Mouse (Mus musculus) heart, embryonic 15.5 days (tissue): Measurements from ENCODE around the gene Xlr4c. TPM values are rescaled to one million over a fixed set of nuclear protein-coding genes. Genes with fewer than 3 reads are reported as not detected.
"Not testable (repeated sequence)": the region's sequence is repeated elsewhere in the genome, so short reads cannot be mapped to it uniquely, and the experiment has no call there.

Experiments
- ATAC-seq: fragments of 200-750 bp; cut with Nextera tagmentation; replicated peaks from 2 replicates; pipeline ENCODE4 v1.8.0; 2017; ENCODE audit warnings: low read depth, moderate TSS enrichment; ENCODE audit not compliant: insufficient number of reproducible peaks, insufficient read depth, low FRiP score
- H3K27ac ChIP-seq: fragments of 300-500 bp; sonication (generic); 2 replicates; pipeline ENCODE4 v1.5.1; 2015; ENCODE audit warnings: mild to moderate bottlenecking, inconsistent platforms
- H3K27me3 ChIP-seq: fragments of 300-500 bp; sonication (generic); 2 replicates; pipeline ENCODE4 v1.6.1; 2015; ENCODE audit warnings: inconsistent platforms
- H3K36me3 ChIP-seq: fragments of 300-500 bp; sonication (generic); 2 replicates; pipeline ENCODE4 v1.6.1; 2015; ENCODE audit warnings: mild to moderate bottlenecking, inconsistent platforms
- H3K4me1 ChIP-seq: fragments of 300-500 bp; sonication (generic); replicated peaks from 2 replicates; pipeline ENCODE4 v1.6.1; 2015; ENCODE audit warnings: inconsistent platforms
- H3K4me2 ChIP-seq: fragments of 300-500 bp; sonication (generic); 2 replicates; pipeline ENCODE4 v1.6.1; 2015; ENCODE audit warnings: inconsistent platforms, mild to moderate bottlenecking, moderate library complexity
- H3K4me3 ChIP-seq: fragments of 300-500 bp; sonication (generic); 2 replicates; pipeline ENCODE4 v1.5.1; 2015; ENCODE audit warnings: mild to moderate bottlenecking, inconsistent platforms
- H3K9ac ChIP-seq: fragments of 300-500 bp; sonication (generic); 2 replicates; pipeline ENCODE4 v1.6.1; 2015; ENCODE audit warnings: mild to moderate bottlenecking, inconsistent platforms
- H3K9me3 ChIP-seq: fragments of 300-500 bp; sonication (generic); replicated peaks from 2 replicates; pipeline ENCODE4 v1.6.1; 2016; ENCODE audit warnings: inconsistent platforms
- WGBS: fragments of 180-500 bp; shearing (Covaris S2); methylation state at CpG from one replicate; pipeline ENCODE4 v1.1.7; 2015; ENCODE audit warnings: mixed read lengths; 5-methylcytosine and 5-hydroxymethylcytosine counted together
- polyA plus RNA-seq: library from polyadenylated mRNA; unstranded; fragments of >200 nt; fragmentation: Nextera tagmentation; extraction: Ambion mirVana; gene quantifications from 2 replicates; pipeline ENCODE4 v1.2.1, GENCODE M21; 2015

Xlr4c gene
- polyA plus RNA-seq = 0.14 and 0.79 TPM in 2 replicates

- not testable (repeated sequence) for H3K4me2 ChIP-seq, H3K4me1 ChIP-seq, H3K27me3 ChIP-seq, H3K36me3 ChIP-seq, ATAC-seq, H3K9ac ChIP-seq, H3K27ac ChIP-seq, H3K4me3 ChIP-seq, H3K9me3 ChIP-seq
- WGBS = 68% methylated on average over 14 of the region's 14 CpGs
These were observed at the start of gene Xlr4c for GRCm38 (mm10) chrX:73242821-73243325. Gene Xlr4c, minus strand, starts transcription at chrX:73243130.

GRCm38 (mm10) chrX:73265270-73265669 is 22.3 kb upstream of the Xlr4c start, which contains the start of gene Xlr3c:
Gene Xlr3c, minus strand, starts transcription at chrX:73265390.
- not testable (repeated sequence) for H3K9ac ChIP-seq, H3K4me1 ChIP-seq, H3K4me2 ChIP-seq, H3K27me3 ChIP-seq, H3K36me3 ChIP-seq, H3K9me3 ChIP-seq, H3K4me3 ChIP-seq, ATAC-seq, H3K27ac ChIP-seq
- WGBS = 88% methylated on average over 14 of the region's 14 CpGs

- H3K9ac ChIP-seq, H3K27me3 ChIP-seq, H3K4me2 ChIP-seq, H3K27ac ChIP-seq, H3K9me3 ChIP-seq, H3K4me3 ChIP-seq, ATAC-seq, H3K36me3 ChIP-seq, H3K4me1 ChIP-seq: not testable (repeated sequence)
- 69% methylated on average over 1 of the region's 2 CpGs for WGBS
These were observed 19.5 kb upstream of the Xlr4c start for GRCm38 (mm10) chrX:73262428-73262827.

DNA sequence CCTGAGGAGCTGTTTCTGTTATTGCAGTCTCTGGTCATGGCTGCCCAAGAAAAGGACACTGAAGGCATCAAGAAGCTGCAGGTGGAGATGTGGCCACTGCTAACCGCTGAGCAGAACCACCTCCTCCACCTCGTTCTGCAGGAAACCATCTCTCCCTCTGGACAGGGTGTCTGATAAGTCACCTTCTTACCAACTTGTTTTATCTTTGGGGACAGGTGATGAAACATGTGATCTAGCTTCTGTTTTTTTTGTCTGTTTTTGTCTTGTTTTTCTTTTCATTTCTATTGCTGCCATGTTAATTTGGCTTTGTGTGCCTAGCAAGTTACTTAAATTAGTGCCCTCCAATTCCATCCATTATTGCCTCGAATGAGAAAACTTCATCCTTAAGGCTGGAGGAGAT is 13.6 kb downstream of the Xlr4c start:
- 32% methylated on average over 3 of the region's 3 CpGs for WGBS
- H3K36me3 ChIP-seq = no peaks in the 10 kb centered on the region
- no peaks in the 10 kb centered on the region for H3K27me3 ChIP-seq
- peak overlapping the region; percentile 68 for H3K4me3 ChIP-seq
- ATAC-seq = no peak
- H3K4me1 ChIP-seq = no peaks in the 10 kb centered on the region
- H3K27ac ChIP-seq = 0 out of 2 replicates have a peak overlapping the region, but pooled peaks have one; percentile 96
- peak overlapping the region; percentile 67 for H3K9ac ChIP-seq
- H3K4me2 ChIP-seq = peak overlapping the region; percentile 89
- H3K9me3 ChIP-seq = no peaks in the 10 kb centered on the region

DNA sequence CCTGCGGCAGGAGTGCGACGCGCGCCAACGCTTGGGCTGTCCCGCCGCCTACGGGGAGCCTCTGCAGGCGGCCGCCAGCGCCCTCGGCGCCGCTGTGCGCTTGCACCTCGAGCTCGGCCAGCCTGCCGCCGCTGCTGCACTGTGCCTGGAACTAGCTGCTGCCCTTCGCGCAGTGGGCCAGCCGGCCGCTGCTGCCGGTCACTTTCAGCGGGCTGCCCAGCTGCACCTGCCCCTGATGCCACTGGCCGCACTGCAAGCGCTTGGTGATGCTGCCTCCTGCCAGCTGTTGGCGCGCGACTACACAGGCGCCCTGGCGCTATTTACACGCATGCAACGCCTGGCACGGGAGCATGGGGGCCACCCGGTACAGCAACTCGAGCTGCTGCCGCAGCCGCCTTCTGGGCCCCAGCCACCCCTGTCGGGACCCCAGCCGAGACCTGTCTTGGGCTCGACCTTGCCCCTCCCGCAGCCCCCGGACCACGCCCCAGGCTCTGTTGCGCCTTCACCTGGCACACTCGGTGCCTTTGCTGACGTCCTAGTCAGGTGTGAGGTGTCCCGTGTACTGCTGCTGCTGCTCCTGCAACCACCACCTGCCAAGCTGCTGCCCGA is 14.2 kb downstream of the Xlr4c start:
- H3K27ac ChIP-seq = peak overlapping the region; percentile 96
- H3K36me3 ChIP-seq = no peaks in the 10 kb centered on the region
- ATAC-seq = peak; percentile 36
- WGBS = 15% methylated on average over 48 of the region's 51 CpGs
- H3K4me2 ChIP-seq = peak overlapping the region; percentile 89
- H3K27me3 ChIP-seq = no peaks in the 10 kb centered on the region
- H3K9me3 ChIP-seq = no peaks in the 10 kb centered on the region
- H3K9ac ChIP-seq = peak overlapping the region; percentile 67
- peak overlapping the region; percentile 68 for H3K4me3 ChIP-seq
- no peaks in the 10 kb centered on the region for H3K4me1 ChIP-seq

DNA sequence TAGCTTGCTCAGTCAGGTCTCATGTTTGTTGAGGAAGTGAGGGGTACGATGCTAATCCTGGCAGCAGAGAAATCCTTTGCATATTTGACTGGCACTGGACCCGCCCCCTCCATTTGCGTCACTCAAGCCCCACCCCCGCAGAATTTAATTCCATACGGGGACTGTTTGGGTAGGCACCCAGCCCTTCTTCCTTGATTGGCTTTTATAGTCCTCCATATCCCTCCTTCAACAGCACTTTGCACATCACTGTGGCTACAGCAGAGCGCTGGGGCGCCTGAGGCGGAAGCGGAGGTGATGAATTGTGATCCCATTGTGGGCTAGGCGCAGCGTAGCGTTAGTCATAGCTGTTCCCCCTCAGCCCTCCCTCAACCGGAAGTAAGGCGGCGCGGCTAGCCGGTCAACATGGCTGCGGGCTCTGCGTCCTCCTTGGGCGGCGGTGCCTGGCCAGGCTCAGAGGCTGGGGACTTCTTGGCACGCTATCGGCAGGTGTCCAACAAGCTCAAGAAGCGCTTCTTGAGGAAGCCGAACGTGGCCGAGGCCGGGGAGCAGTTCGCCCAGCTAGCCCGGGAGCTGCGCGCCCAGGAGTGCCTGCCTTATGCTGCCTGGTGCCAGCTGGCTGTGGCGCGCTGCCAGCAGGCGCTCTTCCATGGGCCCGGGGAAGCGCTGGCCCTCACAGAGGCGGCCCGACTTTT is 14.9 kb downstream of the Xlr4c start, which contains the start of gene F8a:
Gene F8a (plus strand): TSS at position 378 of the 692 bp plus-strand sequence.
- no peaks in the 10 kb centered on the region for H3K4me1 ChIP-seq
- peak within 1 kb of the TSS; percentile 89 for H3K4me2 ChIP-seq
- H3K27ac ChIP-seq = peak within 1 kb of the TSS; percentile 96
- 15% methylated on average over 39 of the region's 39 CpGs for WGBS
- H3K4me3 ChIP-seq = peak within 1 kb of the TSS; percentile 68
- no peaks in the 10 kb centered on the region for H3K36me3 ChIP-seq
- peak within 1 kb of the TSS; percentile 67 for H3K9ac ChIP-seq
- ATAC-seq = peak; percentile 92
- H3K27me3 ChIP-seq = no peaks in the 10 kb centered on the region
- no peaks in the 10 kb centered on the region for H3K9me3 ChIP-seq

DNA sequence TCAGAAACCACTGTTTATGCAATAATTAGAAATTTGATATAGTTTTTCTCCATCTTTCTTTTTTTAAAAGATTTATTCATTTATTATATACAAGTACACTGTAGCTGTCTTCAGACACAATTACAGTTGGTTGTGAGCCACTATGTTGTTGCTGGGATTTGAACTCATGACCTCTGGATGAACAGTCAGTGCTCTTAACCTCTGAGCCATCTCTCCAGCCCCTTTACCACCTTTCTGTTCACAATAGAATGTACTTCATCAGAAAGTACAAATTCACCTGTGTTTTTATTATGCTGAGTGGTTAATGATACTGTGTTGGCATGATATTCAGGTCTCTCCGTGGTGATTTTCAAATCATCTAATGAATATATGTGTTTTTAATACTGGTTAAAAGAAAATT is 17.6 kb downstream of the Xlr4c start:
- Histone ChIP-seq H3K4me2 (no peak overlapping the region), H3K9me3 (no peaks in the 10 kb centered on the region), H3K9ac (no peak overlapping the region), H3K27me3 (no peaks in the 10 kb centered on the region), H3K4me1 (no peaks in the 10 kb centered on the region), H3K27ac (no peak overlapping the region), H3K4me3 (no peak overlapping the region), H3K36me3 (no peaks in the 10 kb centered on the region)
- 49% methylated on average over 1 of the region's 1 CpGs for WGBS
- ATAC-seq = no peak

GRCm38 (mm10) chrX:73213819-73214564 is 28.9 kb downstream of the Xlr4c start, which contains the start of gene Xlr4b:
Gene Xlr4b, plus strand, starts transcription at chrX:73214333.
- not testable (repeated sequence) for H3K4me3 ChIP-seq, H3K36me3 ChIP-seq, ATAC-seq, H3K4me1 ChIP-seq, H3K9me3 ChIP-seq, H3K4me2 ChIP-seq, H3K9ac ChIP-seq, H3K27ac ChIP-seq, H3K27me3 ChIP-seq
- WGBS = 73% methylated on average over 19 of the region's 19 CpGs

DNA sequence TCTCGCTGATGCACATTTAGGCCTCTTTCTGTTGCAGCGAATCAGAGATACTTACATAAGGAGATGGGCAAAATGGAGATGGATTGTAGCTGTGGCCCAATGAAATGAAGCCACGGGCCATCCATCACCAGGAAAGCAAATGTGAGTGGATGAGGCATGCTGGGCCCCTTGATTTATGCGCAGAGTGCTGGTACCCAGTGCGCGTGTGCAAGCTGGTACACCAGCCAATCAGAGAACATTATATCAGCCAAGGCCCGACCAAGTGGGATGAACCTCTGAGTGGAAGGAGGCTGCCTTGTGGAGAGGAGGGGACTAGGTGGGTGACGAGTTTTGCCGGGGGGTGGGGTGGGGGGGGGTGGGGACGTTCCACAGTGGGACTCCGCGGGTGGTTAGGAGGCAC is 51.0 kb downstream of the Xlr4c start, which contains the start of gene Xlr3b:
Gene Xlr3b (plus strand): TSS at position 274 of the 400 bp plus-strand sequence.
- H3K9ac ChIP-seq, H3K36me3 ChIP-seq, H3K27ac ChIP-seq, H3K4me1 ChIP-seq, H3K9me3 ChIP-seq, H3K27me3 ChIP-seq, ATAC-seq, H3K4me3 ChIP-seq, H3K4me2 ChIP-seq: not testable (repeated sequence)
- WGBS = 69% methylated on average over 11 of the region's 12 CpGs
